ENCODE assay signal across 1 mouse cellular context in the genomic region with DNA sequence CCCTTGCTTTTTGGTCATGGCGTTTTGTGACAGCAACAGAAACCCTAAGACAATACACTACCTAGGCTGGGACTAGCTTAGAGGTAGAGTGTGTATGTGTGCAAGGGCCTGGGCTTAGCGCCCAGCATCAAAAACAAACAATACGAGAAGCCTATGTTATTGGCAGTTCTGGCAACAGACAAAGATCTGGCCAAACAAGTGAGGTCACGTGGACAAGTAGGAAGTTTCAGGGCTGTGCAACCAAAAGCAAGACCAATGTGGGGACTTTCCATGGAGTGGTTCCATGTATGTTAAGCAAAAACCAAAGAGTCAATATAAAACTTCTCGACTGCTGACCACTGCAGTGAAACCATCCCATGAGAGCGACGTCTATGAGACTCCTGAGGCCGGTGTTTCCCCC.
TF ChIP-seq lines count a peak whose summit lies in the region.

No protein-coding gene starts in this region.

TF ChIP-seq in CH12.LX, 34 proteins besides CTCF, POLR2A, EP300 and RAD21 (continued from another document):
- TF ChIP-seq NELFE (IDR thresholded peaks at IDR 0.05; ENCODE audit: low read depth, low read length), result no peak
- TF ChIP-seq ZNF384 (IDR thresholded peaks at IDR 0.05; ENCODE audit: low read depth, low read length), result no peak
- TF ChIP-seq HCFC1 (IDR thresholded peaks at IDR 0.05; ENCODE audit: low read depth, low read length), result no peak
- no peak for TF ChIP-seq GABPA (IDR thresholded peaks at IDR 0.05; ENCODE audit: insufficient replicate concordance, low read depth, low read length)
- TF ChIP-seq NRF1 (IDR thresholded peaks at IDR 0.05; ENCODE audit: low read depth, low read length), result no peak
- TF ChIP-seq POLR2AphosphoS2 (IDR thresholded peaks at IDR 0.05; ENCODE audit: low read depth, low read length), result no peak
- TF ChIP-seq RCOR1 (conservative IDR thresholded peaks at IDR 0.05; ENCODE audit: low read depth, low read length), result no peak
- no peak for TF ChIP-seq UBTF (IDR thresholded peaks at IDR 0.05; ENCODE audit: low read depth, low read length)
- TF ChIP-seq BHLHE40 (IDR thresholded peaks at IDR 0.05; ENCODE audit: low read depth, low read length), result peak; percentile 92
- no peak for TF ChIP-seq JUN (IDR thresholded peaks at IDR 0.05; ENCODE audit: insufficient read depth, low read depth, low read length)
- no peak for TF ChIP-seq MYC (IDR thresholded peaks at IDR 0.05; ENCODE audit: low read depth, low read length)
- TF ChIP-seq USF1 (IDR thresholded peaks at IDR 0.05; ENCODE audit: low read depth, low read length), result peak; percentile 90
- TF ChIP-seq ZMIZ1 (IDR thresholded peaks at IDR 0.05; ENCODE audit: low read depth, low read length), result no peak
- TF ChIP-seq TCF12 (IDR thresholded peaks at IDR 0.05; ENCODE audit: low read depth, low read length), result peak; percentile 21; the same call in 1 of the 2 replicates
- TF ChIP-seq MEF2A (IDR thresholded peaks at IDR 0.05; ENCODE audit: borderline replicate concordance, low read depth, low read length), result peak; percentile 57; the same call in 1 of the 2 replicates
- no peak for TF ChIP-seq CHD2 (IDR thresholded peaks at IDR 0.05; ENCODE audit: low read length)
- 0 out of 2 replicates have a peak, but pooled peaks have one; percentile 24 for TF ChIP-seq JUND (conservative IDR thresholded peaks at IDR 0.05; ENCODE audit: low read depth, low read length)
- TF ChIP-seq TBP (conservative IDR thresholded peaks at IDR 0.05; ENCODE audit: low read depth, low read length), result no peak
- peak; percentile 85 for TF ChIP-seq MAX (IDR thresholded peaks at IDR 0.05; ENCODE audit: low read length)
- TF ChIP-seq USF2 (conservative IDR thresholded peaks at IDR 0.05; ENCODE audit: low read depth, low read length), result peak; percentile 90
- no peak for TF ChIP-seq KAT2A (IDR thresholded peaks at IDR 0.05; ENCODE audit: insufficient replicate concordance, low read length)
- TF ChIP-seq ETS1 (conservative IDR thresholded peaks at IDR 0.05; ENCODE audit: low read depth, low read length), result peak; percentile 76
- no peak for TF ChIP-seq ZC3H11A (IDR thresholded peaks at IDR 0.05; ENCODE audit: low read depth, low read length)
- TF ChIP-seq MXI1 (IDR thresholded peaks at IDR 0.05; ENCODE audit: low read depth, low read length), result peak; percentile 53; the same call in 1 of the 2 replicates
- TF ChIP-seq SMC3 (IDR thresholded peaks at IDR 0.05; ENCODE audit: low read depth, low read length), result no peak
- TF ChIP-seq CHD1 (IDR thresholded peaks at IDR 0.05; ENCODE audit: low read depth, low read length), result no peak
